Comparison of ENCODE assay signal across 23 mouse cellular contexts in genomic region chr8:53994208-53994607, GRCm38 (mm10).
DNase-seq lines count a peak whose midpoint lies in the region; ATAC-seq and TF ChIP-seq lines count a peak whose summit lies in the region.
"Had no signal": no experiment of that assay in that cellular context is flagged by ENCODE, and none has a peak within 500 bp of the region (broad histone marks: within the 10 kb centered on the region; RNA-seq: fewer than 3 reads in every experiment).

No protein-coding gene starts in this region.

- peak; percentile 22 to 47; a peak in 3 of 4 replicates for TF ChIP-seq EP300 in MEL (IDR thresholded peaks at IDR 0.05; ENCODE audit: low read depth in 1 of 2, low read length in 2 of 2)

- H3K9me3 ChIP-seq in MEL (replicated peaks; ENCODE audit: insufficient read depth, low read length) = no peaks in the 10 kb centered on the region
- H3K9me3 ChIP-seq: forebrain, embryonic 13.5 days had no signal

- no peak for TF ChIP-seq RAD21 in MEL (IDR thresholded peaks at IDR 0.05; ENCODE audit: low read depth, low read length)

- H3K79me2 ChIP-seq in MEL (ENCODE audit: control insufficient read depth, insufficient read depth, low read length, poor library complexity) = no peaks in the 10 kb centered on the region

- peak; percentile 100 for ATAC-seq in granulocyte monocyte progenitor cell, adult 5-6 weeks (replicated peaks; ENCODE audit: poor library complexity, severe bottlenecking)
- ATAC-seq in monocyte, adult 5-6 weeks (replicated peaks; ENCODE audit: insufficient number of reproducible peaks, low FRiP score, low TSS enrichment, poor library complexity, severe bottlenecking) = peak; percentile 59; the same call in 1 of the 2 replicates
- ATAC-seq: CD4-positive, CD25-positive, alpha-beta regulatory T cell, adult 4 months; forebrain, embryonic 13.5 days; forebrain, postnatal 0 days; hindbrain, embryonic 16.5 days; inflammation-experienced regulatory T-cells, adult 6 months had no signal

- no peaks in the 10 kb centered on the region for H3K4me1 ChIP-seq in MEL (ENCODE audit: control insufficient read depth in 1 of 2, insufficient read depth in 2 of 2, low read length in 2 of 2)
- no peaks in the 10 kb centered on the region for H3K4me1 ChIP-seq in lung, adult 2 months (ENCODE audit: control insufficient read depth, insufficient read depth, low read length)
- H3K4me1 ChIP-seq: embryonic facial prominence, embryonic 10.5 days; forebrain, embryonic 13.5 days; heart, embryonic 13.5 days; hindbrain, embryonic 12.5 days had no signal

- no peaks in the 10 kb centered on the region for H3K36me3 ChIP-seq in MEL (ENCODE audit: control insufficient read depth in 1 of 2, insufficient read depth in 2 of 2, low read length in 2 of 2)
- H3K36me3 ChIP-seq: embryonic facial prominence, embryonic 10.5 days; heart, embryonic 13.5 days; hindbrain, embryonic 12.5 days had no signal

- DNase-seq in 416B (ENCODE audit: low read depth) (peak; percentile 71), MEL (ENCODE audit: low read depth, low spot score) (peak; percentile 28)
- DNase-seq in lung, adult 2 months = no peak
- no peak for DNase-seq in adrenal gland, adult 2 months
- DNase-seq in T-cell, adult 2 months (ENCODE audit: low spot score) = no peak
- DNase-seq in B cell, adult 2 months = no peak
- DNase-seq: adrenal gland, postnatal 10 days; cerebellum, adult 11-12 months; cerebellum, adult 9-10 months; cerebellum, postnatal 36 days; forebrain, postnatal 0 days; gastrocnemius, postnatal 14 days; heart, adult 11 months; heart, postnatal 36 days had no signal

- TF ChIP-seq POLR2A in MEL (IDR thresholded peaks at IDR 0.05; ENCODE audit: control insufficient read depth in 1 of 2, insufficient read depth in 1 of 2, low read depth in 1 of 2, low read length in 2 of 2, poor library complexity in 1 of 2) = no peak
- no peak for TF ChIP-seq POLR2A in lung, adult 2 months (IDR thresholded peaks at IDR 0.05; ENCODE audit: borderline replicate concordance, extremely low read depth, low read depth, low read length)

- TF ChIP-seq CTCF in MEL (IDR thresholded peaks at IDR 0.05 in 2 of 3, conservative IDR thresholded peaks at IDR 0.05 in 1 of 3; ENCODE audit: control insufficient read depth in 1 of 3, insufficient read depth in 1 of 3, low read depth in 2 of 3, low read length in 3 of 3, poor library complexity in 1 of 3, severe bottlenecking in 1 of 3) = no peak
- no peak for TF ChIP-seq CTCF in lung, adult 2 months (IDR thresholded peaks at IDR 0.05; ENCODE audit: insufficient read depth, low read length)

- WGBS in lung, adult 2 months = 74% methylated on average over 3 of the region's 3 CpGs

- no peak overlapping the region for H3K9ac ChIP-seq in MEL (ENCODE audit: control insufficient read depth, low read depth, low read length, poor library complexity, severe bottlenecking)
- H3K9ac ChIP-seq: forebrain, embryonic 13.5 days; forebrain, postnatal 0 days; heart, embryonic 13.5 days; hindbrain, embryonic 12.5 days had no signal

- no peak overlapping the region for H3K27ac ChIP-seq in MEL (ENCODE audit: control insufficient read depth, low read depth, low read length)
- H3K27ac ChIP-seq: embryonic facial prominence, embryonic 10.5 days; forebrain, embryonic 13.5 days; heart, embryonic 13.5 days; hindbrain, embryonic 12.5 days had no signal

- no peaks in the 10 kb centered on the region for H3K27me3 ChIP-seq in MEL (ENCODE audit: control insufficient read depth in 1 of 2, insufficient read depth in 2 of 2, low read length in 2 of 2)
- H3K27me3 ChIP-seq: forebrain, embryonic 13.5 days; heart, embryonic 13.5 days; hindbrain, embryonic 12.5 days had no signal

- H3K4me3 ChIP-seq in MEL (ENCODE audit: control insufficient read depth in 1 of 2, insufficient read depth in 1 of 2, low read depth in 2 of 2, low read length in 2 of 2) = no peak overlapping the region
- no peak overlapping the region for H3K4me3 ChIP-seq in lung, adult 2 months (replicated peaks; ENCODE audit: extremely low read depth, low read depth, low read length)
- H3K4me3 ChIP-seq: embryonic facial prominence, embryonic 10.5 days; forebrain, embryonic 13.5 days; heart, embryonic 13.5 days; hindbrain, embryonic 12.5 days had no signal

TF ChIP-seq in MEL, 35 proteins besides CTCF, POLR2A, EP300 and RAD21:
- TF ChIP-seq RCOR1 (IDR thresholded peaks at IDR 0.05; ENCODE audit: low read depth, low read length) (no peak), ZKSCAN1 (IDR thresholded peaks at IDR 0.05; ENCODE audit: low read depth, low read length) (no peak), TBP (IDR thresholded peaks at IDR 0.05; ENCODE audit: low read depth, low read length) (no peak), E2F4 (IDR thresholded peaks at IDR 0.05; ENCODE audit: borderline replicate concordance, low read depth, low read length) (no peak), NELFE (IDR thresholded peaks at IDR 0.05; ENCODE audit: low read depth, low read length) (no peak), CHD1 (IDR thresholded peaks at IDR 0.05; ENCODE audit: low read depth, low read length) (no peak), SIN3A (IDR thresholded peaks at IDR 0.05; ENCODE audit: low read length) (no peak), CHD2 (IDR thresholded peaks at IDR 0.05; ENCODE audit: low read length) (no peak), TCF12 (IDR thresholded peaks at IDR 0.05; ENCODE audit: low read depth, low read length) (no peak), SMC3 (IDR thresholded peaks at IDR 0.05; ENCODE audit: low read depth, low read length) (no peak)
TF ChIP-seq in MEL: peak in this region for 0.

Comparison
In these comparisons a context has a peak if more than half of its experiments do, and no peak if none do; other contexts are left out.
1. DNase-seq: peak in 416B (single experiment) and MEL (single experiment); none in lung, adult 2 months (single experiment), adrenal gland, adult 2 months (single experiment), T-cell, adult 2 months (single experiment) and B cell, adult 2 months (0 of 2).